Comparison of ENCODE assay signal across 8 mouse cellular contexts in the genomic region with DNA sequence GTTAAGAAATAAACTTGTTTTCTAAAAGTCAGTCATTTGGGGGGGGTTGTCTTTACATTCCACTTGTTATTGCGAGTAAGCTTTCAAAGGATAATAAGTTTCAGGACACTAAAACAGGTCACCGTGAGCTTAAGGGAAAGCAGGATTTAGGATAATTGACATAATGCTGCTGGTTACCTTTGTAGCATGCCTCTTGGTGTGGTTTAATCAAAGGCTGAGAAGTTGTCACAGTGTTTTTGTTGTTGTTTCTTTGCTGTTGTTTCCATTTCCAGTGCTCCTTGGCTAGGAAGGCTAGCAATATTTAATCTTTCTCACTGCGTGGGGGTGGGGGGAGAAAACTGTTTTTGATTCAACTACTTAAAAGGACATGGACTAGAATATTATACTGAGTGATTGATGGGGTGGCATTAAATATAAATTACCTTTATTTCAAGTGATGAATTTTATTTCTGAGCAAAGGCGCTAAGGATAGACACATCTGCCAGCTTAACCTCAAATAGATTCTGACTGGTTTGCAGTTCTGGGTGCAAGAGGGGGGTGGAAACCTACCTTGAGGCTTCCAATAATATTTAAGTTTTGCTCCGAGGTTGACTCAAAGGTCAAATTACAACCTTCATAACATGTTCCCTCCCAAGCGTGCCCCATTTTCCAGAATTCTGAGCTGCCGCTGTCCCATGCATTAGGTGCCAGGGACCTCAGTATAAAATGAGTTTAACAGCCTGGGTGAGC. TPM values are rescaled to one million over a fixed set of nuclear protein-coding genes. Genes with fewer than 3 reads are reported as not detected.
DNase-seq lines count a peak whose midpoint lies in the region; ATAC-seq lines count a peak whose summit lies in the region.

No protein-coding gene starts in this region.

- 0 out of 2 replicates have a peak overlapping the region, but pooled peaks have one; percentile 15 for H3K27ac ChIP-seq in heart, embryonic 13.5 days (replicated peaks)
- no peak overlapping the region for H3K27ac ChIP-seq in embryonic facial prominence, embryonic 11.5 days (replicated peaks; ENCODE audit: low read depth, low read length)
- H3K27ac ChIP-seq in intestine, embryonic 16.5 days (ENCODE audit: low read length), result peak overlapping the region; percentile 49
- peak overlapping the region; percentile 60; the same call in 1 of the 2 replicates for H3K27ac ChIP-seq in midbrain, embryonic 13.5 days

- no peaks in the 10 kb centered on the region for H3K9me3 ChIP-seq in heart, embryonic 13.5 days
- no peaks in the 10 kb centered on the region for H3K9me3 ChIP-seq in embryonic facial prominence, embryonic 11.5 days (replicated peaks; ENCODE audit: control insufficient read depth, low read length)
- H3K9me3 ChIP-seq in intestine, embryonic 16.5 days (ENCODE audit: control insufficient read depth, low read length), result no peaks in the 10 kb centered on the region
- no peaks in the 10 kb centered on the region for H3K9me3 ChIP-seq in midbrain, embryonic 13.5 days

- 56% methylated on average over 7 of the region's 7 CpGs for WGBS in heart, embryonic 13.5 days
- WGBS in embryonic facial prominence, embryonic 11.5 days, result 33% methylated on average over 7 of the region's 7 CpGs
- 51% methylated on average over 7 of the region's 7 CpGs for WGBS in intestine, embryonic 16.5 days
- WGBS in midbrain, embryonic 13.5 days, result 46% methylated on average over 7 of the region's 7 CpGs

- no peaks in the 10 kb centered on the region for H3K27me3 ChIP-seq in heart, embryonic 13.5 days (replicated peaks)
- H3K27me3 ChIP-seq in embryonic facial prominence, embryonic 11.5 days (ENCODE audit: control insufficient read depth, insufficient read depth, low read length), result no peaks in the 10 kb centered on the region
- no peaks in the 10 kb centered on the region for H3K27me3 ChIP-seq in intestine, embryonic 16.5 days (replicated peaks; ENCODE audit: control insufficient read depth, insufficient read depth, low read length)
- no peaks in the 10 kb centered on the region for H3K27me3 ChIP-seq in midbrain, embryonic 13.5 days

- H3K4me1 ChIP-seq in heart, embryonic 13.5 days, result peaks cover 39% of the 10 kb centered on the region
- H3K4me1 ChIP-seq in embryonic facial prominence, embryonic 11.5 days (ENCODE audit: control insufficient read depth, insufficient read depth, low read length), result no peaks in the 10 kb centered on the region
- H3K4me1 ChIP-seq in intestine, embryonic 16.5 days (ENCODE audit: control insufficient read depth, insufficient read depth, low read length), result peaks cover 19% of the 10 kb centered on the region
- peaks cover 35% of the 10 kb centered on the region for H3K4me1 ChIP-seq in midbrain, embryonic 13.5 days (replicated peaks)

- H3K36me3 ChIP-seq in heart, embryonic 13.5 days, result peaks cover 3% of the 10 kb centered on the region
- H3K36me3 ChIP-seq in embryonic facial prominence, embryonic 11.5 days (replicated peaks; ENCODE audit: control insufficient read depth, insufficient read depth, low read depth, low read length), result no peaks in the 10 kb centered on the region
- no peaks in the 10 kb centered on the region for H3K36me3 ChIP-seq in intestine, embryonic 16.5 days (ENCODE audit: control insufficient read depth, insufficient read depth, low read length)
- H3K36me3 ChIP-seq in midbrain, embryonic 13.5 days, result no peaks in the 10 kb centered on the region

- ATAC-seq in heart, embryonic 13.5 days (ENCODE audit: extremely low read depth, insufficient number of reproducible peaks, low FRiP score, low TSS enrichment), result no peak
- no peak for ATAC-seq in embryonic facial prominence, embryonic 11.5 days (replicated peaks; ENCODE audit: insufficient number of reproducible peaks, low FRiP score, low TSS enrichment, low read depth)
- no peak for ATAC-seq in intestine, embryonic 16.5 days
- no peak for ATAC-seq in midbrain, embryonic 13.5 days
- ATAC-seq in frontal cortex, adult (ENCODE audit: low TSS enrichment), result no peak

- no peak for DNase-seq in heart, adult 8-10 months (ENCODE audit: low spot score)
- DNase-seq in embryonic facial prominence, embryonic 11.5 days (ENCODE audit: low spot score), result peak; percentile 4
- no peak for DNase-seq in thymus, postnatal 36 days
- DNase-seq in testis, postnatal 14 days (ENCODE audit: low spot score), result no peak

- peak overlapping the region; percentile 90 for H3K4me3 ChIP-seq in heart, embryonic 13.5 days
- H3K4me3 ChIP-seq in embryonic facial prominence, embryonic 11.5 days (ENCODE audit: low read depth, low read length), result peak overlapping the region; percentile 12; the same call in 1 of the 2 replicates
- H3K4me3 ChIP-seq in intestine, embryonic 16.5 days (ENCODE audit: low read length), result peak overlapping the region; percentile 26
- peak overlapping the region; percentile 96 for H3K4me3 ChIP-seq in midbrain, embryonic 13.5 days (replicated peaks)

- H3K9ac ChIP-seq in heart, embryonic 13.5 days, result peak overlapping the region; percentile 69
- no peak overlapping the region for H3K9ac ChIP-seq in embryonic facial prominence, embryonic 11.5 days (replicated peaks; ENCODE audit: low read length)
- peak overlapping the region; percentile 58 for H3K9ac ChIP-seq in intestine, embryonic 16.5 days (ENCODE audit: low read depth, low read length)
- H3K9ac ChIP-seq in midbrain, embryonic 13.5 days (replicated peaks), result peak overlapping the region; percentile 58

- H3K4me2 ChIP-seq in heart, embryonic 13.5 days, result peak overlapping the region; percentile 92
- H3K4me2 ChIP-seq in embryonic facial prominence, embryonic 11.5 days (ENCODE audit: low read depth, low read length), result peak overlapping the region; percentile 21
- H3K4me2 ChIP-seq in intestine, embryonic 16.5 days (ENCODE audit: low read depth, low read length), result peak overlapping the region; percentile 50
- peak overlapping the region; percentile 72 for H3K4me2 ChIP-seq in midbrain, embryonic 13.5 days (replicated peaks)

RNA-seq across cellular contexts. Expression of a gene that starts 2.8 kb away (rescaled TPM):
- polyA plus RNA-seq in heart, embryonic 13.5 days (2015; fragmentation: Nextera tagmentation; extraction: Ambion mirVana), result 28.2 and 28.9 TPM in 2 replicates
- 10 to 100 TPM; 35.4 to 53.6 (median 45.5) TPM for total RNA-seq in heart, adult 8-10 months (2022)
- 50.7 and 51.5 TPM in 2 replicates for polyA plus RNA-seq in embryonic facial prominence, embryonic 11.5 days (2014; fragmentation: Nextera tagmentation; extraction: Ambion mirVana)
- 21.8 and 41.6 TPM in 2 replicates for polyA plus RNA-seq in intestine, embryonic 16.5 days (2015; fragmentation: Nextera tagmentation; extraction: Ambion mirVana)
- polyA plus RNA-seq in midbrain, embryonic 13.5 days (2015; fragmentation: Nextera tagmentation; extraction: Ambion mirVana), result 77.0 and 81.0 TPM in 2 replicates

Comparison
In these comparisons a context has a peak if more than half of its experiments do, and no peak if none do; other contexts are left out.
1. H3K4me2 ChIP-seq: peak in every context shown above with its lines; median percentile 92 in heart, embryonic 13.5 days; 72 in midbrain, embryonic 13.5 days; 50 in intestine, embryonic 16.5 days; 21 in embryonic facial prominence, embryonic 11.5 days.
2. H3K4me3 ChIP-seq: peak in every context shown above with its lines; median percentile 96 in midbrain, embryonic 13.5 days; 90 in heart, embryonic 13.5 days; 26 in intestine, embryonic 16.5 days; 12 in embryonic facial prominence, embryonic 11.5 days.